ENCODE assay signal across 16 mouse cellular contexts in genomic region chr11:12559663-12560062, GRCm38 (mm10).
DNase-seq lines count a peak whose midpoint lies in the region; ATAC-seq and TF ChIP-seq lines count a peak whose summit lies in the region.
"Had no signal": no experiment of that assay in that cellular context is flagged by ENCODE, and none has a peak within 500 bp of the region (broad histone marks: within the 10 kb centered on the region; RNA-seq: fewer than 3 reads in every experiment).

No protein-coding gene starts in this region.

- H3K4me3 ChIP-seq in forebrain, embryonic 11.5 days (ENCODE audit: low read depth, low read length), result no peak overlapping the region
- no peak overlapping the region for H3K4me3 ChIP-seq in forebrain, embryonic 10.5 days
- H3K4me3 ChIP-seq in CH12.LX (replicated peaks in 1 of 3; ENCODE audit: low read depth in 2 of 3, low read length in 2 of 3, poor library complexity in 1 of 3), result no peak overlapping the region
- H3K4me3 ChIP-seq in hindbrain, embryonic 12.5 days, result no peak overlapping the region
- no peak overlapping the region for H3K4me3 ChIP-seq in midbrain, embryonic 14.5 days (replicated peaks; ENCODE audit: low read depth, low read length)
- H3K4me3 ChIP-seq: heart, embryonic 10.5 days; left cerebral cortex, adult 2 months; megakaryocyte, embryonic 14.5 days; myocyte had no signal

- no peak for TF ChIP-seq CTCF in CH12.LX (conservative IDR thresholded peaks at IDR 0.05 in 1 of 2, IDR thresholded peaks at IDR 0.05 in 1 of 2; ENCODE audit: low read depth in 2 of 2, low read length in 2 of 2)

- no peak for TF ChIP-seq EP300 in CH12.LX (IDR thresholded peaks at IDR 0.05; ENCODE audit: low read length)

- H3K4me1 ChIP-seq in forebrain, embryonic 11.5 days (replicated peaks; ENCODE audit: control insufficient read depth, insufficient read depth, low read length), result no peaks in the 10 kb centered on the region
- 0 out of 2 replicates have a peak, but pooled peaks cover 3% of the 10 kb centered on the region for H3K4me1 ChIP-seq in forebrain, embryonic 10.5 days
- H3K4me1 ChIP-seq in CH12.LX (ENCODE audit: control insufficient read depth in 1 of 2, insufficient read depth in 2 of 2), result no peaks in the 10 kb centered on the region; a peak in 1 of 4 replicates
- H3K4me1 ChIP-seq in hindbrain, embryonic 12.5 days, result no peaks in the 10 kb centered on the region
- no peaks in the 10 kb centered on the region for H3K4me1 ChIP-seq in midbrain, embryonic 14.5 days (ENCODE audit: control insufficient read depth, insufficient read depth, low read length)
- H3K4me1 ChIP-seq: heart, embryonic 10.5 days; megakaryocyte, embryonic 14.5 days had no signal

- no peak for DNase-seq in forebrain, embryonic 11.5 days (ENCODE audit: low spot score)
- DNase-seq in forebrain, embryonic 10.5 days (ENCODE audit: extremely low spot score, low spot score), result no peak
- DNase-seq in CH12.LX (ENCODE audit: extremely low read depth), result no peak
- DNase-seq in midbrain, embryonic 14.5 days, result no peak
- DNase-seq in thymus, postnatal 36 days, result no peak
- DNase-seq in lung, postnatal 36 days, result no peak
- no peak for DNase-seq in layer of hippocampus, adult 11-12 months (ENCODE audit: low spot score)
- DNase-seq: kidney, adult 11 months; thymus, postnatal 4 days had no signal

- peak; percentile 57 for ATAC-seq in forebrain, embryonic 11.5 days (replicated peaks; ENCODE audit: low FRiP score)
- ATAC-seq in hindbrain, embryonic 12.5 days (ENCODE audit: low FRiP score), result peak; percentile 52
- peak; percentile 44 for ATAC-seq in midbrain, embryonic 14.5 days (ENCODE audit: low FRiP score, low TSS enrichment)

- 78% methylated on average over 5 of the region's 5 CpGs for WGBS in forebrain, embryonic 11.5 days
- WGBS in forebrain, embryonic 10.5 days, result 84% methylated on average over 5 of the region's 5 CpGs
- WGBS in hindbrain, embryonic 12.5 days, result 80% methylated on average over 5 of the region's 5 CpGs
- WGBS in midbrain, embryonic 14.5 days, result 78% methylated on average over 5 of the region's 5 CpGs

- H3K79me2 ChIP-seq in CH12.LX (replicated peaks; ENCODE audit: control insufficient read depth, extremely low read depth, insufficient read depth, poor library complexity, severe bottlenecking), result no peaks in the 10 kb centered on the region

- TF ChIP-seq RAD21 in CH12.LX (IDR thresholded peaks at IDR 0.05; ENCODE audit: low read depth, low read length), result no peak

- no peak for TF ChIP-seq POLR2A in CH12.LX (IDR thresholded peaks at IDR 0.05; ENCODE audit: low read depth, low read length)

- dilution Hi-C loops in CH12.LX (cut with MboI; ENCODE audit: extremely low pct_ligation_motif_present, extremely low pct_unique_long_range_greater_than_20kb, low sequenced_read_pairs), result no loop called here

- in situ Hi-C loops in CH12.LX (cut with MboI; ENCODE audit: low pct_ligation_motif_present, low pct_unique_long_range_greater_than_20kb, low sequenced_read_pairs), result no loop called here

- no peak overlapping the region for H3K27ac ChIP-seq in forebrain, embryonic 11.5 days (ENCODE audit: low read depth, low read length)
- no peak overlapping the region for H3K27ac ChIP-seq in forebrain, embryonic 10.5 days
- H3K27ac ChIP-seq in CH12.LX (ENCODE audit: insufficient read depth, low read depth), result no peak overlapping the region
- H3K27ac ChIP-seq in hindbrain, embryonic 12.5 days, result no peak overlapping the region
- H3K27ac ChIP-seq in midbrain, embryonic 14.5 days (replicated peaks; ENCODE audit: low read depth, low read length), result no peak overlapping the region
- H3K27ac ChIP-seq: heart, embryonic 10.5 days; left cerebral cortex, adult 2 months had no signal

- no peak overlapping the region for H3K4me2 ChIP-seq in forebrain, embryonic 11.5 days (ENCODE audit: low read depth, low read length, severe bottlenecking)
- H3K4me2 ChIP-seq in CH12.LX (ENCODE audit: insufficient read depth, low read depth, poor library complexity, severe bottlenecking), result no peak overlapping the region
- no peak overlapping the region for H3K4me2 ChIP-seq in hindbrain, embryonic 12.5 days (replicated peaks)
- H3K4me2 ChIP-seq in midbrain, embryonic 14.5 days (ENCODE audit: low read length), result no peak overlapping the region
- H3K4me2 ChIP-seq: liver, embryonic 11.5 days had no signal

- H3K9me3 ChIP-seq in forebrain, embryonic 11.5 days (ENCODE audit: control insufficient read depth, low read length), result no peaks in the 10 kb centered on the region
- no peaks in the 10 kb centered on the region for H3K9me3 ChIP-seq in forebrain, embryonic 10.5 days
- H3K9me3 ChIP-seq in CH12.LX (replicated peaks; ENCODE audit: low read length), result peaks cover 2% of the 10 kb centered on the region
- H3K9me3 ChIP-seq in hindbrain, embryonic 12.5 days (replicated peaks), result no peaks in the 10 kb centered on the region
- no peaks in the 10 kb centered on the region for H3K9me3 ChIP-seq in midbrain, embryonic 14.5 days (ENCODE audit: control insufficient read depth, low read length)
- H3K9me3 ChIP-seq: heart, embryonic 10.5 days had no signal

- no peak overlapping the region for H3K9ac ChIP-seq in forebrain, embryonic 11.5 days (ENCODE audit: low read length)
- H3K9ac ChIP-seq in CH12.LX (ENCODE audit: insufficient read depth, low read depth), result no peak overlapping the region
- H3K9ac ChIP-seq in hindbrain, embryonic 12.5 days, result no peak overlapping the region
- no peak overlapping the region for H3K9ac ChIP-seq in midbrain, embryonic 14.5 days (replicated peaks; ENCODE audit: low read length)

- H3K36me3 ChIP-seq in forebrain, embryonic 11.5 days (ENCODE audit: control insufficient read depth, insufficient read depth, low read length), result no peaks in the 10 kb centered on the region
- H3K36me3 ChIP-seq in forebrain, embryonic 10.5 days (replicated peaks), result no peaks in the 10 kb centered on the region
- H3K36me3 ChIP-seq in CH12.LX (replicated peaks in 1 of 2; ENCODE audit: control insufficient read depth in 1 of 2, insufficient read depth in 1 of 2, low read length in 1 of 2), result no peaks in the 10 kb centered on the region
- H3K36me3 ChIP-seq in hindbrain, embryonic 12.5 days, result no peaks in the 10 kb centered on the region
- no peaks in the 10 kb centered on the region for H3K36me3 ChIP-seq in midbrain, embryonic 14.5 days (ENCODE audit: control insufficient read depth, insufficient read depth, low read length)
- H3K36me3 ChIP-seq: heart, embryonic 10.5 days had no signal

- no peaks in the 10 kb centered on the region for H3K27me3 ChIP-seq in forebrain, embryonic 11.5 days (ENCODE audit: control insufficient read depth, insufficient read depth, low read length)
- no peaks in the 10 kb centered on the region for H3K27me3 ChIP-seq in forebrain, embryonic 10.5 days (ENCODE audit: poor library complexity, severe bottlenecking)
- H3K27me3 ChIP-seq in CH12.LX (replicated peaks), result peaks cover 2% of the 10 kb centered on the region
- H3K27me3 ChIP-seq in hindbrain, embryonic 12.5 days, result no peaks in the 10 kb centered on the region
- no peaks in the 10 kb centered on the region for H3K27me3 ChIP-seq in midbrain, embryonic 14.5 days (ENCODE audit: control insufficient read depth, insufficient read depth, low read length)
- H3K27me3 ChIP-seq: megakaryocyte, embryonic 14.5 days; Patski had no signal

TF ChIP-seq in CH12.LX, 34 proteins besides CTCF, POLR2A, EP300 and RAD21:
- TF ChIP-seq MYC (IDR thresholded peaks at IDR 0.05; ENCODE audit: low read depth, low read length) (0 out of 2 replicates have a peak, but pooled peaks have one; percentile 10), ELF1 (IDR thresholded peaks at IDR 0.05; ENCODE audit: low read depth, low read length) (no peak)
TF ChIP-seq in CH12.LX: peak in this region for 1.
